Mouse (Mus musculus) inflammation-experienced regulatory T-cells, adult 6 months (primary cell): ENCODE data around the gene Gm20888. TPM values are rescaled to one million over a fixed set of nuclear protein-coding genes. Genes with fewer than 3 reads are reported as not detected.
"Not testable (repeated sequence)": the region's sequence is repeated elsewhere in the genome, so short reads cannot be mapped to it uniquely, and the experiment has no call there.

Experiments used
- ATAC-seq: one replicate; pipeline ENCODE4 v1.8.0; 2017
- polyA plus RNA-seq, 3 experiments: library from polyadenylated mRNA; unstranded; fragments of 100-300 nt; shearing (Covaris generic); gene quantifications; one replicate each; pipeline ENCODE4 v1.2.1; 2017

The Gm20888 gene
- polyA plus RNA-seq, result not detected

- ATAC-seq, result not testable (repeated sequence)
Observed at GRCm38 (mm10) chrY:70441582-70441981, at the start of gene Gm20888. Gene Gm20888 (plus strand): TSS chrY:70441882.

Other genes starting within 250 kb of the Gm20888 start
- gene Gm21118, start 168.2 kb upstream of the Gm20888 start, polyA plus RNA-seq, result not detected
- gene Gm29423, start 138.6 kb upstream of the Gm20888 start, polyA plus RNA-seq, result not detected
- gene Gm29644, start 138.5 kb upstream of the Gm20888 start, polyA plus RNA-seq, result not detected